Mouse (Mus musculus): ENCODE measurements around the gene Catsper2.

GRCm38 (mm10) chr2:121353156-121353555, 60.4 kb downstream of the Catsper2 start:
- TF ChIP-seq CTCF (conservative IDR thresholded peaks at IDR 0.05; ENCODE audit: low read length) = no peak
- TF ChIP-seq NANOG (IDR thresholded peaks at IDR 0.05; ENCODE audit: borderline replicate concordance, low read length) = no peak

Data from E14TG2a.4 (cell line).